Mouse (Mus musculus) layer of hippocampus, adult 18-20 months (tissue): Measurements from ENCODE around the gene Gm43302. TPM values are rescaled to one million over a fixed set of nuclear protein-coding genes. Genes with fewer than 3 reads are reported as not detected.
"Not testable (repeated sequence)": the region's sequence is repeated elsewhere in the genome, so short reads cannot be mapped to it uniquely, and the experiment has no call there.

Source experiments
- DNase-seq, 2 experiments: peaks; one replicate each; pipeline ENCODE4 v3.0.0; 2022; ENCODE audit warnings: low spot score in 2 of 2
- long read RNA-seq: library from polyadenylated mRNA; stranded (forward); transcript quantifications from one replicate; pipeline ENCODE4 v2.0.0, GENCODE M21; 2021
- total RNA-seq, 2 experiments: library from RNA; stranded (reverse); gene quantifications; 2 replicates each; pipeline ENCODE4 v1.2.3; 2021

Gene Gm43302
- under 1 TPM in 1 of 2 experiments, not detected in 1; 0.18 TPM for total RNA-seq
- long read RNA-seq = 0 reads

- DNase-seq = peak in 1 of 2 experiments; percentile 2
Measured at GRCm38 (mm10) chr5:105293226-105294165, at the start of gene Gm43302, which contains the start of gene Gbp6. Gene Gm43302, minus strand, starts transcription at chr5:105293695. Gene Gbp6, minus strand, starts transcription at chr5:105293698.

DNA sequence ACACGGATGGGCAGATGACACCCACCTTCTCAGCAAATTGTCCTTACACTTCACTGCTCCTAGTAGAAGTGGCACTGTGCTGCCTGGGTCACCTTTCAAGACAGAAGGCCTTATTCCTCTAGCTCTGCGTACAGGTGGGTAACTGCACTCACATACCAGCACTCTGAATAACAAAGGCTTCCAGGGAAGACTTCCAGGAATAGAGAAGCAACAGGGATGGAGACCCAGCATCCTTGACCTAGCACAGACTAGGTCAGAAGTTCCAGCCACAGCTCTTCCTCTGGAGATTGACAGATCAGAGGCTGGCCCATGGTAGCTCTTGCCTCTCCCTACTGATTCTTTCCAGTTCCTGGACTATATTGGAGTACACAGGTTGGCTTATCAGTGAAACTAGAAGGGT lies 47.8 kb upstream of the Gm43302 start:
- no peak for DNase-seq

DNA sequence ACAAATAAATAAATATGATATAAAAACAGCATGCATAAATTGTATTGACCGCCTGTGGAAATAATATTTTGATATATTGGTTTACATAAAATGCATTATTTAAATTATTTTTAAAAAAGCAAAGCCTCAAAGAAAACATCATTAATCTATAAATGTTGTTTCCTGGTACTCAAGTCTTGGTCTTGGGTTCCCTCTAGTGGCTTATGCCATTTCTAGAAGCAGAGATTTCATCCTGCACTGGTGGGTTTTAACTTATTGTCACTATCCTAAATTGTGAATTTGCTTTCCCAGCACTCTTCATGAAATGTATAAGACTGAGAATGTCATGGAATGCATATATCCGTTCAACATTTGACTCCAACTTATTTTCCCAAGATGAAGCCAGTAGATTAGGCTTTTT lies 29.0 kb upstream of the Gm43302 start:
- DNase-seq = peak in 1 of 2 experiments; percentile 14

DNA sequence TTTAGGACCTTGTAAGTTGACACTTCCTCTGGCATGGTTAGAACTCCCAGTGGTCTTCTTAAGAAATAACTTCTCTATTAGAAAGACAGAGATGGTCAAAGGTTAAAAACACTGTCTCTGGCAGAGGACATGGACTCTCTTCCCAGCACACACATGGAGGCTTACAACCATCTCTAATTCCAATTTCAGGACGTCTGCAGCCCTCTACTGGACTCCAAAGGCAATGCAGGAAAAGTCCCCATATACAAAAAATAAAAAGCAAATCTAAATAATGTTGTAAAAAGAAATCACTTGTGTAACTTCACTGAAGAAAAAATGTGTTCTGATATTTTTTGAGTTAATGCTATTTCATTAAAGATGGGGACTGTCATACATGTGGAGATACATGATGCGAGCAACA lies 17.4 kb upstream of the Gm43302 start:
- no peak for DNase-seq

DNA sequence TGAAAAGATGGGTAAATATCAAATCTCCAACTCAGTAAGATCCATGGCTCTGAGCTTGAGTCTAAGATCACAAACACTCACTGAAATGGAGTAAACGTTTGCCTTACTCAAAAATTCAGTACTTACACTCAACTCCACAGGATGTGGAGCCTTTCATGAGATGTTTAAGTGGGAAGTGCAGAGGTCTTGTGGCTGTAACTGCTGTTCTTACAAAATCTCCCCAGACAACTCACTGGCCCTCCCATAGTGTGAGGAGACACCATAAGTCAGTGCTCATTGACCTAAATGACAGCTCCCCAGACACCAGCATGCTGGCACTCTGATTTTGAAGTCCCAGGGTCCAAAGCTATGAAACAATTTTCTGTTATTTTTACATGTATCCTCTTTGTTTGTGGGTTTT lies 15.7 kb upstream of the Gm43302 start:
- not testable (repeated sequence) for DNase-seq

GRCm38 (mm10) chr5:105306946-105307345 lies 13.5 kb upstream of the Gm43302 start:
- not testable (repeated sequence) for DNase-seq

GRCm38 (mm10) chr5:105306159-105306581 lies 12.7 kb upstream of the Gm43302 start:
- no peak for DNase-seq

DNA sequence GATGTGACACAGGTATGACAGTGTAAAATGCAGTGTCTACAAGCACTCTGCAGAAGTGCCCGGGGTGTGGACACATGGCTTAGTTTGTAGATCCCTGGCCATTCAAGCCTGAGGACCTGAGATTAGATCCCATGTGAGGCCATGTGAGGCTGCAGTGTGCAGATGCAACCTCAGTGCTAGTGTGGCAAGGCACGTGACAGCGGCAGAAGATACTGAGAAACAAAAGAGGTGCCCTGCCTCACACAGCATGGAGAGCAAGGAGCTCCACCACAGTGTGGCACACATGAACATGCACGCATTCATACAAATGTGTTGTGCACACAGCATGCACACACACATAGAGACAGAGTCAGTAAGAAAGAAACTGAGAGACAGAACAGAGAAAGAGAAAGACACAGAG lies 12.2 kb upstream of the Gm43302 start:
- DNase-seq = not testable (repeated sequence)

- no peak for DNase-seq
Measured at GRCm38 (mm10) chr5:105301963-105302362, 8.5 kb upstream of the Gm43302 start.

DNA sequence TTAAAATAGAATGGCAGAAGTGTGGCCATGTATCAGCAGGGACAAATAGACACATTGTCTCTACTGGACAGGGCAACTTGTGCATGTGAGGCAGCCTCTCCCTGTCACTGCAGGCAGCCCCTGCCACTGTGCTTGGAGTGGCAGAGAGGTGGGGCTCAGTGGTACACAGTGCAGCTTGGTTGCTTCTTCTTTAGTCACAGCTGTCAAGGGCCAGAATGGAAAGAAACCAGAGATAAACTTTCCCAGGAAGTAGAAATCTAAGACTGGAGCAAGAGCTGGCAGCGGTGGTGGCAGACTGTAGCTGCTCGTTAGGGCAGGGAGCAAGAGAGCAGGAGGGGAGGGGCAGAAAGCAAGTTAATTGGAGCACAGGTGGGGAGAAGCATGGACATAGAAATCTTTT lies 8.0 kb upstream of the Gm43302 start:
- DNase-seq = no peak

DNA sequence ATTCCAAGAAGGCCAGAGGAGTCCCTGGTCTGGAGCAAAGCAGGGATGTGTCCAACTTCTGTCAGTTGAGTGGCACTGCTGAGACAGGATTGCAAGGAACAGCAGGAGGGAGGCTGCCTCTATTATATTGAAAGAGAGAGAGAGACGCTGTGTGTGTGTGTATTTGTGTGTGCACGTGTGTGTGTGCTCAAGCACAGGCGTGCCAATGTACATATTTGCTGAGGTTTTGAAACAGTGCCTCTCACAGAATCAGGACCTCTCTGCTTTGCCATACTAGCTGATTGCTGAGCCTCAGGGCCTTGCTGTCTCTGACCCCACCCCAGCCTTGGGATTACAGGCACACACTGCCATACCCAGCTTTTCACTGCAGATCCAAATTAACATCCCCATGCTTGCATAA lies 2.3 kb upstream of the Gm43302 start:
- no peak for DNase-seq

GRCm38 (mm10) chr5:105292492-105292891 lies 1.0 kb downstream of the Gm43302 start:
- no peak for DNase-seq

DNA sequence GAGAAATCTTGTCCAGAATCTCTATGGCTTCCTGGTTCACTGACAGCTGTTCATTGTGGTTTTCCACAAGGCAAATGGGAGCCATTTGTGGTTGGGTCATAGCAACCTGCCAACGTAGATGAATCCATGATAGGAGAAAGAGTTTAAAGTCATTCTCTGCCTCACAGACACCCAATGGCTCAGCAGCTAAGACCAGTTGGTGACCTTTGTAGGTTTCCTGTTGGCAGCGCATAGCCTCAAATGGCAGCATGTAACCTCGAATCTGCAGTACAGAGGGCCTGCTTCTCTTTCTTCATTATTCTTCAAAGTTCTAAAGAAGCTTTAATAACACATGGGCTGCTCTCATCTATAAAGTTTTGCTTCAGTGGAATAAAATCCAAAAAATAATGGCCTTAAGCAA lies 2.6 kb downstream of the Gm43302 start:
- not testable (repeated sequence) for DNase-seq

DNA sequence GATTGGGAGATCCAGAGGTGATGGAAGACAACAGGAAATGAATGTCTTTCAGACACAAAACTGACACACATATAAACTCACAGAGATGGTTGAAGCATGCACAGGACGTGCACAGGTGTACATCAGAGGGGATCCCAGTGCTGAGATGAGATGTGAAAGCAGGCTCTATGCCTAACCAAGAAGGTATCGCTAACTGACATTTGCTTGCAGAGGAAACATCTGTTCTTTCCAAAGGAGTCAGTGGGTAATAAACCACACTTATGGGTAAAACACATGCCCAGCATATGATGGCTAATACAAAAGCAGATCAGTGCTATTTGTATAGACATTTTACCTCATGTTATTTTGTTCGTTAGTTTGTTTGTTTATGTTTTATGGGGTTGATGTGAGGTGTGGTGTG lies 32.8 kb downstream of the Gm43302 start:
- DNase-seq = not testable (repeated sequence)

- no peak for DNase-seq
Measured at GRCm38 (mm10) chr5:105252491-105252890, 41.0 kb downstream of the Gm43302 start.

DNA sequence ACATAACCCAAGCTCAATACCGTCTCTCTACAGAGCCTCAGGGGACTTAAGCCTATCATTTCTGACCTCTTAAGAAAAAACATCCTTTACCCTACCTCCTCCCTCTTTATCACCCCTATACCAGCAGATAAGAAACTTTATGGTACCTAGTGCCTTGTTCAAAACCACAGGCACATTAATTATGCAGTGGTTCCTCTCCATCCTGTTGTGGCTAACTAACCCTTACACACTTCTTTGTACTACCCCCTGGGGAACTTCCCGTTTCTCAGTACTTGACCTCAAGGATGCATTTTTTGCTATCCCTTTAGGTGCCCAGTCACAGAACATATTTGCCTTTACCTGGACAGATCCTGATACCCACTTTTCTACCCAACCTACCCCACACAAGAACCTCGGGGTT lies 48.8 kb downstream of the Gm43302 start:
- DNase-seq = not testable (repeated sequence)

- DNase-seq = not testable (repeated sequence)
Measured at GRCm38 (mm10) chr5:105240982-105241381, 52.5 kb downstream of the Gm43302 start.

GRCm38 (mm10) chr5:105239483-105240047 lies 53.9 kb downstream of the Gm43302 start, which contains the start of gene Gbp10:
Gene Gbp10, minus strand, starts transcription at chr5:105239533.
- DNase-seq = not testable (repeated sequence)

DNA sequence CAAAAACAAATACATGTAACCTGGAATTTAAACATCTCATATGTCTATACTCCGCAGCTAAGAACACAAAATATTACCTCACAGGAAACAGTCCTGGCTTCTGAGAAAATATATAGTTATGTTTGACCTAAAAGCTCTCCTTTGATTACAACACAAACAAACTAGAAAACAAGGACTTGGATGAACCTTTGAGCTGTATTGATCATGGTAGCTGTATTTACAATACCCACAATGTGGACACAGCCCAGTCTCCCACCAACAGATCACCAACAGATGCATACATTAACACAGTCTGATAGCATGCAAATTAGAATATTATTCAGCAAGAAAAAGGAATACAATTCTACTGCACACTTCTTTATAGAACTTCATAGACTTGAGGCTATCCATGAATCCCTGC lies 55.1 kb downstream of the Gm43302 start:
- DNase-seq = not testable (repeated sequence)

DNA sequence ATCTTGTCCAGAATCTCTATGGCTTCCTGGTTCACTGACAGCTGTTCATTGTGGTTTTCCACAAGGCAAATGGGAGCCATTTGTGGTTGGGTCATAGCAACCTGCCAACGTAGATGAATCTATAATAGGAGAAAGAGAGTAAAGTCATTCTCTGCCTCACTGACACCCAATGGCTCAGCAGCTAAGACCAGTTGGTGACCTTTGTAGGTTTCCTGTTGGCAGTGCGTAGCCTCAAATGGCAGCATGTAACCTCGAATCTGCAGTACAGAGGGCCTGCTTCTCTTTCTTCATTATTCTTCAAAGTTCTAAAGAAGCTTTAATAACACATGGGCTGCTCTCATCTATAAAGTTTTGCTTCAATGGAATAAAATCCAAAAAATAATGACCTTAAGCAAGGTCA lies 57.5 kb downstream of the Gm43302 start:
- not testable (repeated sequence) for DNase-seq

GRCm38 (mm10) chr5:105208957-105209356 lies 84.5 kb downstream of the Gm43302 start:
- not testable (repeated sequence) for DNase-seq

DNA sequence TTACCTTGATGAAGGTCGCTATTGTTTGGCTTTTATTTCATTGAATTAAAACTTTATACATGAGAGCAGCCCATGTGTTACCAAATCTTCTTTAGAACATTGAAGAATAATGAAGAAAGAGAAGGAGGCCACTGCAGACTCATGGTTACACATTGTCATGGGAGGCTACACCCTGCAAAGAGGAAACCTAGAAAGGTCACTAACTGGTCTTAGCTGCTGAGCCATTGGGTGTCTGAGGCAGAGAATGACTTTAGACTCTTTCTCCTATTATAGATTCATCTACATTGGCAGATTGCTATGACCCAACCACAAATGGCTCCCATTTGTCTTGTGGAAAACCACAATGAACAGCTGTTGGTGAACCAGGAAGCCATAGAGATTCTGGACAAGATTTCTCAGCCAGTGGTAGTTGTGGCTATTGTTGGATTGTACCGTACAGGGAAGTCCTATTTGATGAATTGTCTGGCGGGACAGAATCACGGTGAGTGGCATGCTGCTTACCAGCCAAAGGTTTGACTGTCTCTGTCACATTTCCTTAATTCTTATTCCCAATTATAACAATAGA lies 92.6 kb downstream of the Gm43302 start:
- not testable (repeated sequence) for DNase-seq
